Mouse (Mus musculus): ENCODE results near the gene Hspe1.

DNA sequence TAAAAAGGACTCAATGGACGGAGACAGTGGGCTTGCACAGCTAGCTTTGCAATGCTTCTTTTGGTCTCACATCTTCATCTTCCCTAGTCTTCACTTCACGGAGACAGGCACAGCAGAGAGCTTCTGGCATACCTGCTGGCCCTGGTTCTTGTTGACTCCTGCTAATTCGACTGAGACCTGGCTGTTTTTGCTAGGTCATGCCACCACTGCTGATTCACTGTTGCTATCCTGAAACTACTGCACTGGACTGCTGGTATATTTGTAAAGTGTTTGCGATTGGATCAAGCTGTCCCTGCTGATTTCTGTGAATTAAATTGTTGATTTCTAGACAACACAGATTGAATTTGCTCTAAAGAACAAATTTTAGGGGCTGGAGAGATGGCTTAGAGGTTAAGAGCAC, 46.2 kb upstream of the Hspe1 start:
- no peak for TF ChIP-seq CTCF (IDR thresholded peaks at IDR 0.05; ENCODE audit: low read depth, low read length)
- TF ChIP-seq POLR2A (IDR thresholded peaks at IDR 0.05; ENCODE audit: extremely low read depth, insufficient read depth, low read length) = no peak

Data from liver, adult 2 months (tissue).